Mouse (Mus musculus) layer of hippocampus, adult 8-10 months (tissue): ENCODE measurements around the gene Use1. TPM values are rescaled to one million over a fixed set of nuclear protein-coding genes. Genes with fewer than 3 reads are reported as not detected.

Experiments
- DNase-seq, 2 experiments: peaks; one replicate each; pipeline ENCODE4 v3.0.0; 2022; ENCODE audit warnings: low spot score in 2 of 2
- total RNA-seq, 4 experiments: library from RNA; stranded (reverse); gene quantifications; 2 replicates each; pipeline ENCODE4 v1.2.4; 2022

Gene Use1
- total RNA-seq, 4 experiments from 2014 or later, result 98.8 to 130 (median 117) TPM

DNA sequence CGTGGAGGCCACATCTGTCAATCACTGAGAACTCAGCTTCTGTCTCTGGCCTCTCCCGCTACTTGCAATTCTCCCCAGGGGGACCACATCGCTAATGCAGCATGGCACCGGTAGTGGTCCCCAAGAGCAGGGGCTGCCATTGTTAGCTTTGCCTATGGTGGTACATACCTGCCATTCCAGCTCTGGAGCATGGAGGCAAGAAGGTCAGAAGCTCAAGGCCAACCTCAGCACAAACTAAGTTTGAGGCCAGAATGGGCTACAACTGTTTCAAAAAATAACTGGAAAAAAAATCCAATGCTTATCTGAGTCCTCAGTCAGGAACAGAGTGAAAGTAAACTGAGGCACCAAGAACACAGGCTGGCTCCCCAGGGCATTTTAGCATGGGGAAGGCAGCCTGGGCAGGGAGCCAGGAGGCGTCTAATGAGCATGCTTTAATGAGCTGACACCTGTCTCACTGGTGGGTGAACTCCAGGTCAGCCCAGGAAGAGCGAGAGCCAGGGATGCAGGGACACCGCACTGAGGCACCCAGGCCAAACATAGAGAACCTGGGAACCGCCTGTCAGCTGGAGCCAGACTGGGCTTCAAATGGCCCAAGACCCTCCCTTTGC is 9.9 kb downstream of the Use1 start:
- no peak for DNase-seq

GRCm38 (mm10) chr8:71379008-71379407 is 12.4 kb downstream of the Use1 start:
- DNase-seq, result no peak

DNA sequence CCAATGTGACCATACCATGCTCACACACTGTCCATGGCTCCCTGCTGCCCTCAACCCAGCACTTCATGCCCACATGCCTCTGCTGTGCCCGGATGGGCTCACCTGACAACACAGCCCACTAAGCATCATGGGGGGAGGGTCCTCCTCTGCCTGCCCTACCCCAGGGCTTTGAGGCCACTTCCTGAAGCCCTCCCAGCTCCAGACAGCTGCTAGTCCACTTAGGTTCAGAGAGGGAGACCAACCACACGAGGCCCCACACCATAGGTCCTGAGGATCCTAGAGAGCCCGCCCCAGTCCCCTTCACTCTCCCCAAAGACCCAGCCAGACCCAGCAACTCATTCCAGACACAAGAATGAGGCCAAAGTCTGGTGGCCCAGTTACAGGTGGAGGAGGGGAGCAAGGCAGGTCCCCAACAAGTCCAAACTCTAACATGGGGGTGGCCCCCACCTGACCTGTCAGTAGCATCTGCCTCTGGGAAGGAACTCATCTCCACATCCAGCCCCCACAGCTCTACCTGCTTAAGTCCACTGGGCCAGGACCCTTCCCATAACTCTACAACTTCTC is 12.9 kb downstream of the Use1 start:
- no peak for DNase-seq

DNA sequence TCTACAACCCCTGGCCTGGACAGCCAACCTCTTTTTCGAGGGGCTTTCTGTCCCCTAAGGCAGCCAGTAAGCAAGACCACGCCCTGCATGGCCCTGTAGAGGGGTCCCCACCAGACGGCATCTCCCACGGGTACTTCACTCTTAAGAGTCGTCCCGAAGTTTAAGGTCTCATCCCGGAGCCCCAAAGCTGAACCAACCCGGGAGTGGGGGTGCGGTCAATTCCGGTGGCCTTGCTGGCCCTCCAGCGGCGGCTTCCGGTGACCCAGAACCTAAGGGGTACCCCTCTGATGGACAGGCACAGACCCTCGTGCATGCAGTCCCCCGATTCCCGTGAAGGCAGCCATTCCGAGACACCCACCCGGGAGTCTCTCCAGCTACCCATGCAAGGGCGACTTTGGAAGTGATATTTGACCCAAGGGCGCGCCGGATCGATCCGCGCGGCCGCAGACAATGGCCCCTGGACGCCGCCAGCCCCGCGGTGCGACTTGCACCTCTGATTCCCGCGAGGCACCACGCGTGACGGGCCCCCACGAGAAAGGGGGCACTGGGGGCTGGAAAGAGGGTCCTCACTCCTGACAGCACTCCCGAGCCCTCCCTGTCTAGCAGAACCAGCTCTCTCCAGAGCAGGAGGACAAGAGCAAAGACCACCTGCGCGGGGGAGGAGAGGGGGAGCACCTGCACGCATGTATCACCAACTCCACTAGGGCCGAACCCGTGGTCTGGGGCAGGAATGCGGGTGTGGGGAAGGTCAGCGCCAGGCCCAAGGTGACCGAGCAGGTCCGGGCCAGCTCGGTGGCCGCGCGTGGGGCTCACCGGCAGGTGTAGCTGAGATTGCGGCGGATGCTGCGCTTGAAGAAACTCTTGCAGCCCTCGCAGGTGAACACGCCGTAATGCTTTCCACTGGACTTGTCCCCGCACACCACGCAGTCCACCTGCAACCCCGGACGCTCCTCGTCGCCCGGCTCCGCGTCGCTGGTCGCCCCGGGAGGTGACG is 13.8 kb downstream of the Use1 start:
- DNase-seq, result no peak

GRCm38 (mm10) chr8:71381421-71381970 is 14.8 kb downstream of the Use1 start, which contains the start of gene Nr2f6:
Gene Nr2f6, minus strand, starts transcription at chr8:71381960.
- no peak for DNase-seq

- DNase-seq, result peak in 1 of 2 experiments; percentile 62
Measured at GRCm38 (mm10) chr8:71381971-71382961, 15.6 kb downstream of the Use1 start.

DNA sequence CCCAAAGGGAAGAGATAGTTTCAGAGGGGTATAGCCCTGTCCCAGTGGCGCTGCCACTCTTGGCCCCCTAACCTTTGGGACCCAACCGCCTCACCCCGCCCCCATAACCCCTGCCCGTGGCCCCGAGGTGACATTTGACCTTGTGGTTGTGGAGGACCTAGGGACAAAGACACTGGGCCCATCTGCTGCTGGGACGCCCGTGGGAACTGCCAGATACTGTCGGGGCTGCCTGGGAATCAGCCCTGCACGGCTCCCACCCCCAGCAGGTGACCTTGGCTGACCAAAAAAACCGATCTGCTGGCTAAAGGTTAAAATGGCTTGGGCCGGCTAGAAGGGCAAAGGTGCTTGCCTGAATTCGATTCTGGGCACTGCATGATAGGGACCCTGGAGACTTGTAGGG is 16.7 kb downstream of the Use1 start:
- no peak for DNase-seq

DNA sequence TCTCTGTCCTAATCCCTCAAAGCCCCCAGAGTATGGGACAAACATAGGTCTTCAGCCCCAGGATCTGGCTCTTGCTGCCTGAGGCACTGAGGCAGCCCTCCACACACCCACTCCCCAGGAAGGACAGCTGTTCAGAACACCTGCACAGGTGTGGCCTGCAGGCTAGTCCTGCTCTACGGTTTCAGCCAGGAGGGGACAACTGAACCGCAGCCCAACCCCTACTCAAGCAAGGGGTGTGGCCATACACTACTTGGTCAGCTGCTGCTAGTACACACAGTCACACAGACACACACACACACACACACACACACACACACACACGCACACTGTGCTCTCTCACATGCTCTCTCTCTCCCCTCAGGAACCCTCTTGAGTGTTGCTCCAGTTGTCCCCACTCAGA is 17.2 kb downstream of the Use1 start:
- no peak for DNase-seq

- no peak for DNase-seq
Measured at GRCm38 (mm10) chr8:71385212-71385835, 18.7 kb downstream of the Use1 start.

DNA sequence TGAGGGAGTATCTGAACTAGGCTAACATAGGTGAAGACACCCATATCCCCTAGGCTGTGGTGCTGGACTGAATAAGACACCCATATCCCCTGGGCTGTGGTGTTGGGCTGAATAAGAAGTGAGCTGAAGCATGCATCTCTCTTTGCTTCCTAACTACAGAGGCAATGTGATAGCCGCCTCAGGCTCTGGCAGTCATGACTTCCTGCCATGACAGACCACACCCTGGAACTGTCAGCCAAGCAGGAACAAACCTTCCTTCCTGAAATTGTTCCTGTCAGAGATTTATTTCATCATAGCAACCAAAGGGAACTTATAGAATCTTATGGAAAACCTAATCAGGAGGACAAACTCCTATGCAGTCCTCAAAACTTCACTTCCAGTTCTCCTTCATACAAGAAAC is 21.6 kb downstream of the Use1 start:
- DNase-seq, result no peak

GRCm38 (mm10) chr8:71391696-71392095 is 25.0 kb downstream of the Use1 start:
- DNase-seq, result no peak

GRCm38 (mm10) chr8:71392391-71392790 is 25.7 kb downstream of the Use1 start:
- DNase-seq, result no peak

GRCm38 (mm10) chr8:71392871-71393270 is 26.2 kb downstream of the Use1 start:
- no peak for DNase-seq

- DNase-seq, result peak in 1 of 2 experiments; percentile 8
Measured at GRCm38 (mm10) chr8:71394481-71394880, 27.8 kb downstream of the Use1 start.

DNA sequence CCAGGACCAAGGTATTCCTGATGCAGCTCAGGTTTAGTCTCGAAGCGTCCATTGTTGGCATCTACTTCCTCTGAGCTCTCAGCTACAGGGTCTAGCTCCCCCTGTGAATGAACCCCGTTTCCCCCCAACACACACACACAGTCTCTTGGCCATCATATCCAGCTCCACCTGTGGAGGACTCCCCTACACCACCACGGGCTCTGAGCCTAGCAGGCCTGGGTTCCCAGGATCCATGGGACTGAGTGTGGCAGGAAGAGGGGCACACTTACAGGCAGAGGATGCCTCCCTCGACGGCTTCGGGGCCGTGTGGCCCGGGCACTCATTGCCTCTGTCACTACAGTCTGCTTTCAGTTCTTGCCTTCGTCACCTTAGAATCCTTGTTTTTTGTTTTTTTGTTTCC is 28.4 kb downstream of the Use1 start:
- DNase-seq, result no peak

- DNase-seq, result peak in 1 of 2 experiments; percentile 11
Measured at GRCm38 (mm10) chr8:71395629-71396028, 29.0 kb downstream of the Use1 start, which contains the start of gene Ushbp1. Gene Ushbp1, minus strand, starts transcription at chr8:71395802.

GRCm38 (mm10) chr8:71396639-71397305 is 30.1 kb downstream of the Use1 start, which contains the start of gene Babam1:
Gene Babam1, plus strand, starts transcription at chr8:71396861.
- DNase-seq, result peak; percentile 94 to 96

GRCm38 (mm10) chr8:71397701-71398100 is 31.1 kb downstream of the Use1 start:
- DNase-seq, result peak in 1 of 2 experiments; percentile 15

- DNase-seq, result peak in 1 of 2 experiments; percentile 3
Measured at GRCm38 (mm10) chr8:71400826-71401225, 34.2 kb downstream of the Use1 start.
